Mouse (Mus musculus): ENCODE data around the gene Ifrd2. TPM values are rescaled to one million over a fixed set of nuclear protein-coding genes. Genes with fewer than 3 reads are reported as not detected.

Ifrd2 gene
- polyA plus RNA-seq (2014; fragmentation: Illumina TruSeq; extraction: RNeasy Lipid Tissue Mini Kit (QIAGEN cat#74804); ENCODE audit: low read depth, low replicate concordance), result 6.6 TPM

DNA sequence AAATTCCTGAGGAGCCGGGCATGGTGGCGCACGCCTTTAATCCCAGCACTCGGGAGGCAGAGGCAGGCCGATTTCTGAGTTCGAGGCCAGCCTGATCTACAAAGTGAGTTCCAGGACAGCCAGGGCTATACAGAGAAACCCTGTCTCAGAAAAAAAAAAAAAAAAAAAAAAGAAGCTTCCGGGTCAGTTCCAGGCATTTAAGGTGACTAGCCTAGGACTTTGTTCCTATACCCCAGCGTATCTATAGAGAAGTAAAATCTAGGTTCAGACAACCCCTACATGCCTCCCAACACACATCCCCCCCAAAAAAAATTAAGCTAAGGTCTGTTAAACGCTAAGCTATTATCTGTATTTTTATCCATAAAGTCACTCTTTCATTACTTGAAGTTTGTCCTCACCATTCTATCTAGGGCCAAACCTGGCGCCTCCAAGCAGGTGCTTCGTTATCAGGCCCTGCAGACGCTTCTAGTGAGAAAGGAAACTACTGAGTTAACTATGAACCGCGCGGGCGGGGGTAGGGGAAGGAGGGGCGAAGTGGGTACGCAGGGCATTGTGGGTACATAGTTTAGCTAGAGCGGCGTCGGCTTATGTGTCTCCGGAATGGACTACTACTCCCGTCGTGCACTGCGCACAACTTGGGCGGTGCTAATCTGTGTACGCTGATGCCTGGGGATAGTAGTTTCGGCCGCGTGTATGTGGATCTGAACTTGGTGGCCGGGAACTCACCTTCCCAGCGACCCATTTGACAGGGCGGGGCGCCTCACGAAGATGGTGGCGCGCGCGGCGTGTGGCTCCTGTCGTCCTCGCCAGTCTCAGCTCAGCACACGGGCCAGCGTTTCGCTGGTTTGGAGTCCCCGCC lies at the start of gene Ifrd2:
TSS of gene Ifrd2 (plus strand) at position 669 of the 859 bp plus-strand sequence.

DNA sequence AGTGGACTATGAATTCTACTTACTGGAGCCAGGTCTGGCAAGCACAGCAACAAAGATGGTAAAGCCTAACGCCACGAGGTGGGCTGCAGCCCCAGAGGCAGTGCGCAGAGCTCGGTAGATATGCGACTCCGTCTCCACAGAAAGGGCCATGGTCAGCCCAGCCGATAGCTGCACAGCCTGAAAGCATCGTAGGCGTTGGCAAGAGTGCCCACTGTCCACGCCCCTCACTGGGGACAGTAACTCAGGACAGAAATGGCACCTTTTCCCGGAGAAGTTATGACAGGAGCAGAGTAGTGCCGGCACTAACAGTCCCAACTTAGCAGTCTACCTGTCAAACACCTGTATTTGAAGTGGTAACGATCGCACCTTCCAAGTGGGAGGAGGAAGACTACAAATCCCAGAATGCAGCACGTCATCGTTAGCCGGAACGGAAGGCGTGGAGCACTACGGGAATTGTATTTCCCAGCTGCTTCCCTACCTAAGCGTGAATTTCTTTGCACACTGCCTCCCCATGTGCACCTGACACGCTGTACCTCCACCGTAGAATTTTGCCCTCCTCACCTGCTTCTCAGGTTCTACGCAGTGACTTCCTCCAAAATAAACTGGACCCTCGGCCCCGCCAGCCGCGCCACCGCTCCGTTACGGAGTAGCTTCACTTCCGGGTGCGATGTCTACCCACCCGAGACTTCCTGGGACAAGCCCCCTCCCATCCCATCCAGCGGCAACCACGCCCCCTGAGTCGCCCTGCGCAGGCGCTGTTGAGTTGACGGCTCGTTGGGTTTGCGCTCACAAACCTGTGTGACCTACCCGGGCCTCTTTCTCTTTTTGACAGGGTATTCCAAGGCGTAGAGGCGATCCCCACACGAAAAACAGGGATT lies 45.7 kb upstream of the Ifrd2 start, which contains the start of the genes Cyb561d2 and Nprl2:
TSS of gene Cyb561d2 (minus strand) at position 720 of the 878 bp plus-strand sequence.
TSS of gene Nprl2 (plus strand) at position 753 of the 878 bp plus-strand sequence.

DNA sequence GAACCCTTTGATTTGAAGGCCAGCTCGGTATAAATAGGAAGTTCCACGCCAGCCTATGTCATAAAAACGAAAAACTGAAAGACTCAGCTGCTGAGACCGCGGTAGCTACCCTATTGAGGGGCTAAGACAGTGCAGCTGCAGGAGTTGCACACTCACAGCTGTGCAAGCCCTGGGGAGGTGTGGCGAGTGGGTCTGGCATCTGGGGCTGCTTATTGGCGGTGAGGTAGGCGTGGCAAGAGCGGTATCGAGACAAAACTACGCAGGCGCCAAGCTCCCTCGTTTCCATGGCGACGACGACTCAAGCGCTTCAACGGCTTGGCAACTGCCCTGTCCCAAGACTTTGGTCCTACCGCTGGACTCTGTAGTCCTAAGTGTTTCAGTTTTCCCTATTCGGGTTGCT lies 40.4 kb upstream of the Ifrd2 start, which contains the start of gene Zmynd10:
TSS of gene Zmynd10 (plus strand) at position 273 of the 400 bp plus-strand sequence.

DNA sequence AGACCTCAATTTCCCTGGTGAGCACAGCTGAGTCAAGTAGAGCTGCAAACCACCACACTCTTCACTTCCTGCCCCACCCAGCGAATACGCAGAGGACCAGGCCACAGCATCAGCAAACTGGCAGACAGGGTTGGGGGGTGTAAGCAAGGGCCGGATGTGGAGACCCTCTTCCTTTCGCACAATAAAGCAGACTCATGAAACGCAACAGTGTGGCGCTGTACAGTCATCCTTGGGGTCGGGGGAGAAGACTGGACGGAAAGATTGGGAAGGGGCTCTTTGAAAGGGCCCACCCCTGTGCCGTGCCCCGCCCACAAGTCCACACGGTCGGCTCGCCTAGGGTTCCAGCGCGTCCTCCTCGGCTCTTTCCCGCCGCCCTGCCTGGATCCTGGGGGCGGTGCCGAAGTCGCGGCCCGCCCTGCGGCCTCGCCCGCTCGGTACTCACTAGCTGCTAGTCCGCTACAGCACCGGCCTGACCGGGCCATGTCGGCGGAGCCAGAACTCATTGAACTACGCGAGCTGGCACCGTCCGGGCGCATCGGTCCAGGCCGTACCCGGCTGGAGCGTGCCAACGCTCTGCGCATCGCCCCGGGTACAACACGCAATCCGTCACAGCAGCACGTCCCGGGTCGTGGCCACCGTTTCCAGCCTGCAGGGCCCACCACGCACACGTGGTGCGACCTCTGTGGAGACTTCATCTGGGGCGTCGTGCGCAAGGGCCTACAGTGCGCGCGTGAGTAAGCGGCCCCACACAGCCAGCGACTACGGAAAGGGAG lies 36.1 kb upstream of the Ifrd2 start, which contains the start of gene Rassf1:
TSS of gene Rassf1 (plus strand) at position 439 of the 773 bp plus-strand sequence.

DNA sequence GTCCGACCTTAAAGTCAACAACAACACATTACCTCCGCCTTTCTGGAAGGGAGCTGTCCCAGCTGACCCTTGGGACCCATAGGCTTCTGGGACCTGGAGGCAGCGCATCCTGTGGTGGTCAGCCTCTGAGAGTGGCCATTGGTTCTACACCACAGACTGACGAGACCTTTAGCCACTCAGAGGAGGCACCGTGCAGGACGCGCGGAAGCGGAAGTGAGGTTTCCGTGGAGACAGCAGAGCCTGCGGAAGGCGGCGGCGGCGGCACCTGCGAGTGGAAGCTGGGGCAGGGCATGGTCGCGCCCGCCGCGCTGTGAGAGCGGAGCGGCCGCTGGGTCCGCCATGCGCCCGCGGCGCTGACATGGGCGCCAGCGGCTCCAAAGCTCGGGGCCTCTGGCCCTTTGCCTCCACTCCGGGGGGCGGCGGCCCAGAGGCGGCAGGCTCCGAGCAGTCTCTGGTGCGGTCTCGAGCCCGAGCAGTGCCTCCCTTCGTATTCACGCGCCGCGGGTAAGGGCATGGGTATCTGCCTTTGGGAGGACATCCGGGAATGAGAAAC lies 24.3 kb upstream of the Ifrd2 start, which contains the start of gene Tusc2:
TSS of gene Tusc2 (plus strand) at position 227 of the 553 bp plus-strand sequence.

DNA sequence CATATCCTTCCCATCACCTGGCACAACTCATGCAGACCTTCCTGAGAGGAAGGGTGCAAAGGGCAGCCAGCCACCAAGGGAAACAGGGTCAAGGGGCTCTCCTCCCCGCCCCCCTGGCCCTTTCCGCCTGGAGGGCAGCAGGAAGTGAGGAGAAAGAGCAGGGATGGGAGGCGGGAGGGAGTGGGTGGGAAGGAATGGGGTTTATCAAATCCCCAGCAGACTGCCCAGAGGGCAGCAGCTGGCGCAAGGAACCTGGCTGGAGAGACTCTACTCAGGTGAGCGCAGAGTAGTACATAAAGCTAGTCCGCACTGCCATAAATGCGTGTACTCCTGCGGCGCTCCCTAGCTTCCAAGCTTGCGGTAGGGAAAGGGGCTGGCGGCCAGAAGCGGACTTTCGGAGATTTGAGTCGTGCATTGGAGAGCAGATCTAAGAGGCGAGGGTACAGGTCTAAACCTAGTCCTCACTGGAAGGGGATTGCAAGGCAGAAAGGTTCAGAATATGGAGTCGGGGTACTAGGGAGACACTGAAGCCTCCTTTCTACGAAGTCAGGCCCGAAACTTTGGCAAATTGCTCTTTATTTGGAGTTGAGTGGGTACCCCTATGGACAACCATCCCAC lies 19.6 kb upstream of the Ifrd2 start, which contains the start of gene Hyal2:
TSS of gene Hyal2 (plus strand) at position 244 of the 618 bp plus-strand sequence.

DNA sequence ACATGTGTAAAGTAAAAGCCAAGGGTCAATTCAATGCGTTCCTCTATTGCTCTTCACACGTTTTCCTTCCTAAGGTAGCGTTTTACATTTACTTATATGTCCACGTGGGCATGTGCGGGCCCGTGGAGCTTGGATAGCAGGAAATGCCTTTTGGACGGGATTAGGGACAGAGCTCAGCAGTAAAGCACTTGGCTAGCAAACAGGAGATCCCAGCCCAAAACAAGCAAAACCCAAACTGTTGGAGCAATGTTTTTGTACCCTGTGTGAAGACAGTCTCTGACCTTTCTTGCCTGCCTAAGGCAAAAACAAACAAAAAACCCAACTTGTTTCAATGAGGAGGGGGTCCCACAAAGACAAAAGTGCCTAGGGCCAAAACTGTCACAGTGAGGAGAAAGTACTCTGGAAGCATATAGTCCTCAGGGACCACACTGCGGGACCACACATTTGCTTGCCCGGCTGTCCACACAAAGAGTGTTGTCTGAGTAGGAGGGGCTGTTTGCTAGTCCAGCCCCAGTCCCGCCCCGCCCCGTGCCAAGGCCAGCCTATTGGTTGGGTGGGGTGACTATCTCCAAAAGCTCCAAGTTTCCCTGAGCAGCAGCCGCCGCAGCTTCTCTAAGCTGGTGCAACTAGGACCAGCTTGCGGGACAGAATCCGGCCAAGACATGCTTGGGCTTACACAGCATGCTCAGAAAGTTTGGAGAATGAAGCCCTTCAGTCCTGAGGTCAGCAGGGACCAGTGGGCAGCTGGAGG lies 10.9 kb upstream of the Ifrd2 start, which contains the start of gene Hyal1:
TSS of gene Hyal1 (plus strand) at position 571 of the 751 bp plus-strand sequence.

DNA sequence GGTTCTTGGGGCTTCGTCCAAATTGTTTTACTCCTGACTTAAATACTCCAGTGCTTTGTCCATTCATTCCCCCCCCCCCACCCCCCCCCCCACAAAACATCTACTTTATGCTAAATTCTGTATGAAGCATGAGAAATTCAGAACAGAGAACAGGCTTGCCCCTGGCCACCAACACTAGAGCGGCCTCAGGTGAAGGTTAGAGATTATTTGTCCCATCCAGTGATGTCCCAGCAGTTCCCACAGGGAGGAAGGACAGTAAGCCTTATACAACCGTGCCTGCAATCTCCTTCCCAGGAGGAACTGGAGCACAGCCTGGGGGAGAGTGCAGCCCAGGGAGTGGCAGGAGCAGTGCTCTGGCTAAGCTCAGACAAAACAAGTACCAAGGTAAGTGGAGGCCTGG lies 8.9 kb upstream of the Ifrd2 start, which contains the start of gene Naa80:
TSS of gene Naa80 (plus strand) at position 301 of the 400 bp plus-strand sequence.

DNA sequence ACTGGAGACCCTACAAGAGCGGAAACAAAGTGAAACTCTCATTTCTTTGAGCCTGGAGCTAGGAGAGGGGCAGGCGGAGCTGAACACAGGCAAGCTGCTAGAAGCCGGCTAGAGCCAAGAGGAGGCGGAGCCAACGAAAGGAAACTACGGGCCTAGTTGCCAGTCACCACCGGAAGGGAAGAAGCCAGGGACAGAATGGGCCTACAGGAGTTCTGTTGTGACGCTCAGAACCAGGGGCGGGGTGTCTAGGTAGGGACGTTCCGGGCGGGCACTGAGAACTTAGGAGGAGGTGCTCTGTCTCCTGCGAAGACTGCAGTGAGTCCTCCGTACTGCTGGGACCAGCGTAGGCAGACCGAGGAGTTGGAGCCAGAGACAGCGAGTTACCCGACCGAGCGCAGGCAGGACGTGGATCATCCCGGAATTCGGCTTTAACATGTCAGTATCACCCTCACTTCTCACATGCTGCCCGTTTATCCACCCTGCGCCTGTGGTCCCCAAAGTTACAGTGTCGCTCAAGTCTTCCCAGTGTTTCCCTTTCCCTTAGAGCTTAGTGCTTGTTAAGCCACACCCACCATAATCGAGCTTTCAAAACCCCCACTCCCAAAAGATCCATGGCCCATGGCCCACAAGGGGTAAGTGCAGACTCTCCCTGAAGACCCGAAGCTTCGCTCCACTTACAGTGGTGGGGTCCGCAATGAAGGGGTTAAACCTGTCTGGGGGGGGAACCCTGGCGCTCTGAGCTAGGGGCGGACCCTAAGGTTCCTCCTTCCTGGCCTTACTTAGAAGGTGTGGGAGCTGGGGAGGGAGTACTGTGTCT lies 6.7 kb upstream of the Ifrd2 start, which contains the start of gene Hyal3:
TSS of gene Hyal3 (plus strand) at position 318 of the 817 bp plus-strand sequence.

DNA sequence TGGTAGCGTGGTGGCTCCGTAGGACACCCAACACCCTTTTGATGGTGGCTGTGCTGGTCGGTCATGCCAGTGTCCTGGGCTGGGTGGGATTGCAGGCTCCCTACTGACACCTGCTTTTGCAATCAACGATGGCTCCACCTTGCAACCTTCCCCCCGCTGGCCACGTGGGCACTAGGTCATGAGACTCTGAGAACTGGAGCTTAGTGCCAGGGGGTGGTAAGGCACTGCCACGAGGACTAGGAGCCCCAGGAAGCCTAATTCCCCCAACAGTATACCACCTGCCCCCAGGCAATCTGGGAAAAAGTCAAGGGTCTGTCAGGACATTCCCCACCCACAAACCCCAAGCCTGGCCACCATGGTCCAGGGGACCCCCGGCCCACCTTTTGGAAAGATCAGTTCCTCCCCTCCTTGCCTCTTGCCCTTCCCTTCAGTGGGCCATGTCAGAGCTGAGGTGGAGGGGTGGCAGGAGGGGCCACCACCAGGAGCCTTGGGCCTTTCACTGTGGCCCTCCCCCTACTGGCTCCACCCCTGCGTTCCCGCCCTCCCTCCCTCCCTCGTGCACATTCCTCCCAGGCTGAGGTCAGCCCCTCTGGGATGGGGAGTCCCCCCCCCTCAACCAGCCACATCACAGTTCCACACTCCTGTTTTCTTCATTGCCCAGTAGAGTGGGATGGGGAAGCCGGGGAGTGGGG lies 21.4 kb downstream of the Ifrd2 start, which contains the start of gene Sema3b:
TSS of gene Sema3b (minus strand) at position 489 of the 692 bp plus-strand sequence.

DNA sequence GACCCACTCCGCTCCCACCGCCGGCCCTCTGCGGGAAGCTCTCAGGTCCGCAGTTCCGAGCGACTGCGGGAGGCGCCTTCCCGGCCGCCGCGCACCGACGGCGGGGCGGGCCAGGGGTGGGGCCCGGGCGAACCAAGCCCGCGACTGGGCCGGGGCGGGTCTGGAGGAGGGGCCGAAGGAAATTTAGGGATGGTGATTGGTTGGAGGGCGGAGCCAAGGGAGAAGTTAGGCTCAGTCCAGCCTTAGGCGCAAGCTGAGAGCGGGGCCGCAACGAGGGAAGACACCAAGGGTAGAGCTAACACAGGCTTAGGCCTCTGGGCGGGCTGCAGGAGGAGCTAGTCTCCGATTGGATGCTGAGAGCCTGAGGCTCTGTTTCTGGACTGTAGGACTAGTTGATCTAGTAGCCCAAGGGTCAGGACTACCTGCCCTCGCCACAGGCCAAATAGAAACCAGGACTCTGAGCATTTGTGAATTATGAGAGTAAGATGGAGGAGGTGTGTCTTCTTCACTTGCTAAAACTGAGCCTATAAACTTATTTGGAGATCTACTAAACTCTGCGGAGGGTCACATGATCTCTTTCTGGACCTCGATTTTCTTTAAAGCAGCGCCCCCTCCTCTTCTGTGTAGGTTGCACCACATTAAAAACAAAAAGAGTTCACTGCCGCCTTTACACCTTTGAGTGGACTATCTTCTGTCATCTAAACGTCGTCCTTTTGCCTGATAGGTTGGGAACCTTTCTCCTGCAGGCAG lies 48.0 kb downstream of the Ifrd2 start, which contains the start of gene Gnai2:
TSS of gene Gnai2 (minus strand) at position 89 of the 750 bp plus-strand sequence.

Other genes with a start within 250 kb of the Ifrd2 start
- 5.6 TPM for gene Hemk1, start 249.3 kb upstream of the Ifrd2 start, polyA plus RNA-seq (2014; fragmentation: Illumina TruSeq; extraction: RNeasy Lipid Tissue Mini Kit (QIAGEN cat#74804); ENCODE audit: low read depth, low replicate concordance)
- gene 6430571L13Rik, start 247.0 kb upstream of the Ifrd2 start, polyA plus RNA-seq (2014; fragmentation: Illumina TruSeq; extraction: RNeasy Lipid Tissue Mini Kit (QIAGEN cat#74804); ENCODE audit: low read depth, low replicate concordance), result 0.15 TPM
- gene Cacna2d2, start 188.0 kb upstream of the Ifrd2 start, polyA plus RNA-seq (2014; fragmentation: Illumina TruSeq; extraction: RNeasy Lipid Tissue Mini Kit (QIAGEN cat#74804); ENCODE audit: low read depth, low replicate concordance), result 0.48 TPM
- gene Tmem115, start 53.7 kb upstream of the Ifrd2 start, polyA plus RNA-seq (2014; fragmentation: Illumina TruSeq; extraction: RNeasy Lipid Tissue Mini Kit (QIAGEN cat#74804); ENCODE audit: low read depth, low replicate concordance), result 0.27 TPM
- 1.2 TPM for gene Cyb561d2, start 45.4 kb upstream of the Ifrd2 start, polyA plus RNA-seq (2014; fragmentation: Illumina TruSeq; extraction: RNeasy Lipid Tissue Mini Kit (QIAGEN cat#74804); ENCODE audit: low read depth, low replicate concordance)
- 2.4 TPM for gene Nprl2, start 45.4 kb upstream of the Ifrd2 start, polyA plus RNA-seq (2014; fragmentation: Illumina TruSeq; extraction: RNeasy Lipid Tissue Mini Kit (QIAGEN cat#74804); ENCODE audit: low read depth, low replicate concordance)
- gene Zmynd10, start 40.3 kb upstream of the Ifrd2 start, polyA plus RNA-seq (2014; fragmentation: Illumina TruSeq; extraction: RNeasy Lipid Tissue Mini Kit (QIAGEN cat#74804); ENCODE audit: low read depth, low replicate concordance), result 17.7 TPM
- 34.0 TPM for gene Rassf1, start 36.1 kb upstream of the Ifrd2 start, polyA plus RNA-seq (2014; fragmentation: Illumina TruSeq; extraction: RNeasy Lipid Tissue Mini Kit (QIAGEN cat#74804); ENCODE audit: low read depth, low replicate concordance)
- gene Tusc2, start 24.4 kb upstream of the Ifrd2 start, polyA plus RNA-seq (2014; fragmentation: Illumina TruSeq; extraction: RNeasy Lipid Tissue Mini Kit (QIAGEN cat#74804); ENCODE audit: low read depth, low replicate concordance), result 6.6 TPM
- 0.08 TPM for gene Hyal2, start 19.7 kb upstream of the Ifrd2 start, polyA plus RNA-seq (2014; fragmentation: Illumina TruSeq; extraction: RNeasy Lipid Tissue Mini Kit (QIAGEN cat#74804); ENCODE audit: low read depth, low replicate concordance)
- gene Hyal1, start 10.7 kb upstream of the Ifrd2 start, polyA plus RNA-seq (2014; fragmentation: Illumina TruSeq; extraction: RNeasy Lipid Tissue Mini Kit (QIAGEN cat#74804); ENCODE audit: low read depth, low replicate concordance), result 1.2 TPM
- gene Naa80, start 8.8 kb upstream of the Ifrd2 start, polyA plus RNA-seq (2014; fragmentation: Illumina TruSeq; extraction: RNeasy Lipid Tissue Mini Kit (QIAGEN cat#74804); ENCODE audit: low read depth, low replicate concordance), result 1.5 TPM
- gene Hyal3, start 6.8 kb upstream of the Ifrd2 start, polyA plus RNA-seq (2014; fragmentation: Illumina TruSeq; extraction: RNeasy Lipid Tissue Mini Kit (QIAGEN cat#74804); ENCODE audit: low read depth, low replicate concordance), result 0.32 TPM
- gene Sema3b, start 21.6 kb downstream of the Ifrd2 start, polyA plus RNA-seq (2014; fragmentation: Illumina TruSeq; extraction: RNeasy Lipid Tissue Mini Kit (QIAGEN cat#74804); ENCODE audit: low read depth, low replicate concordance), result 0.15 TPM
- gene Gnai2, start 47.7 kb downstream of the Ifrd2 start, polyA plus RNA-seq (2014; fragmentation: Illumina TruSeq; extraction: RNeasy Lipid Tissue Mini Kit (QIAGEN cat#74804); ENCODE audit: low read depth, low replicate concordance), result 13.9 TPM
- gene Slc38a3, start 81.9 kb downstream of the Ifrd2 start, polyA plus RNA-seq (2014; fragmentation: Illumina TruSeq; extraction: RNeasy Lipid Tissue Mini Kit (QIAGEN cat#74804); ENCODE audit: low read depth, low replicate concordance), result not detected
- gene Gnat1, start 92.1 kb downstream of the Ifrd2 start, polyA plus RNA-seq (2014; fragmentation: Illumina TruSeq; extraction: RNeasy Lipid Tissue Mini Kit (QIAGEN cat#74804); ENCODE audit: low read depth, low replicate concordance), result not detected
- 0.32 TPM for gene Sema3f, start 122.8 kb downstream of the Ifrd2 start, polyA plus RNA-seq (2014; fragmentation: Illumina TruSeq; extraction: RNeasy Lipid Tissue Mini Kit (QIAGEN cat#74804); ENCODE audit: low read depth, low replicate concordance)
- gene Rbm5, start 183.4 kb downstream of the Ifrd2 start, polyA plus RNA-seq (2014; fragmentation: Illumina TruSeq; extraction: RNeasy Lipid Tissue Mini Kit (QIAGEN cat#74804); ENCODE audit: low read depth, low replicate concordance), result 163 TPM